Mouse (Mus musculus): ENCODE data around the gene Rrn3.
A peak's percentile ranks its signal among the peaks of the same experiment; 100 is the strongest.
"Not testable (repeated sequence)": the region's sequence is repeated elsewhere in the genome, so short reads cannot be mapped to it uniquely, and the experiment has no call there.

The Rrn3 gene

DNA sequence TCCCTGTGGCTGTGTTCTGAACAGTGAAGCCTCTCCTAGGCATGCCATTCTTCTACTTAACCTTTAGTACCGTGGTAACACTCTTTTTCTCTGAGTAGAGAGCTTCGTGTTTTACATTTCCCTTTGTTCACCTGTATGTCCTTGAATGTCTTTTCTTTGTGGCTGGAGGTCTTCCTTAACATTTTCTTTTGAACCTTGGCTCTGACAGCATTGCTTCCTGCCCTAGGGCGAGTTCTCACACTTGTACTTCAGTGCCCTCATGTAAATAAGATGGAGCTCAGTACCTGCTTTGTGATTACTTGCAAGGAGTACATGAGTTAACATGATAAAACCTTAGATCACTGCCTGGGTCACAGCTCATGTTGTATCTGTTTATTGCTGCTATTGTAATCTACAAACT, 5.4 kb downstream of the Rrn3 start:
- no peak for DNase-seq (ENCODE audit: low read depth, low spot score)

DNA sequence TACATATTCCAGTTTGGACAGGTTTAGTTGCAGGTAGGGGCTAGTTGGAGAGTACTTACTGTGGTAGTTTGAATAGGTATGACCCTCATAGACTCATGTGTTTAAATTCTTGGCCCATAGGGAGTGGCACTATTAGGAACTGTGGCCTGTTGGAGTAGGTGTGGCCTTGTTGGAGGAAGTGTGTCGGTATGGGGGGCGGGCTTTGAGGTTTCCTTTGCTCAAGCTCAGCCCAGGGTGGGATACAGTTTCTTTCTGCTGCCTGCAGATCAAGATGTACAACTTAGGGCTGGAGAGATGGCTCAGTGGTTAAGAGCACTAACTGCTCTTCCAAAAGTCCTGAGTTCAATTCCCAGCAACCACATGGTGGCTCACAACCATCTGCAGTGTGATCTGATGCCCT, 12.9 kb downstream of the Rrn3 start:
- not testable (repeated sequence) for DNase-seq (ENCODE audit: low read depth, low spot score)

DNA sequence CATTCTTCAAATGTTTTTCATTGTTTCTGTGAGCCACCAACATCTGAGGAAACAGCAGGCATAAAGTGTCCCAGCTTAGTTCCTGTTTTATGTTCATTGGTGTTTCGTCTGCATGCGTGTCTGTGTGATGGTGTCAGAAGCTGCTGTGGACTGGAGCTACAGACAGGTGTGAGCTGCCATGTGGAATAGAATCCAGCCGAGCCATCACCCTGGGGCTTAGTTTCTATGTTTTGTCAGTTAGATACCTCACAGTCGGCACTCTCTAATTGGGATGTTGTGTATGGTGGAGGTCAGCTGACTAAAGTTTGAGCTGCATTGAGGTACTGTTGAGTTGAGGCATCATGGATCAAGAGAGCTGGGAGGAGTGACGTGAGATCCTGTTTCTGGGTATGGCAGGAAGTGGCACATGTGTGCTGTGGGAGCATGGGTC, 16.3 kb downstream of the Rrn3 start:
- no peak for DNase-seq (ENCODE audit: low read depth, low spot score)

DNA sequence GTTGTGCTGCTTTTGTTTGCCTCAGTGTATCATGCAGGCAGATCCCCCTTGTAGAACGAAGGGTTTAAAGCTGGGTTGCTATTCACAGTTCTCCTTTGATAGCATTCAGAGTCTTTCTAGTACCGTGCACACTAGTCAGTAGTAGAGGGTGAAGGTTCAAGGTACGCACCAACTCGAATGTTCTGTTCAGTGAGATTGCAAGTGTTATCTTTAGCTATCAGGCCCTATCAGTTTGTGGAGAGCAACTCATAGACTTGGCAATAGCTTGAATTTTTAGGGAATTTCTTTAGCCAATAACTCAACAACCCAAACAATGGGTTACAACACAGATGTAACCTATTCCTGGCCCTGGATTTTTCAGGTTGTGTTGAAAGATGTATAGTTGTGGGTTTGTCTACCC, 20.7 kb downstream of the Rrn3 start:
- DNase-seq (ENCODE audit: low read depth, low spot score): no peak

DNA sequence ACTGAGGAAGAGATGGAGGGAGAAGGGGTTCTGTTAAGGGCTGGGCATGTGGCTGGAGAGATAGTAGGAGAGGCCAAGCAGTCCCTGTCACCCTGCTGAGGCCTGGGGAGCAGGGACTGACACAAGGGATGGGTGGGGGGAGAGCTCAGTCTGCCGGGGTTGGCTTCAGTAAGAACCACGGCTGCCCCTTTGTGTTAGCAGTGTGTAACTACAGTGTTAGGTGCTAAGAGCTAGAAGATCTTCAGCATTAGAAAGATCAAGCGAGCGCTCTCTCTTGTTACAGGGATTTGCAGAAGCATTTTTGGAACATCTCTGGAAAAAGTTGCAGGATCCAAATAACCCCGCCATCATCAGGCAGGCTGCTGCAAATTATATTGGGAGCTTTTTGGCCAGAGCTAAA, 24.2 kb downstream of the Rrn3 start:
- DNase-seq (ENCODE audit: low read depth, low spot score): no peak

DNA sequence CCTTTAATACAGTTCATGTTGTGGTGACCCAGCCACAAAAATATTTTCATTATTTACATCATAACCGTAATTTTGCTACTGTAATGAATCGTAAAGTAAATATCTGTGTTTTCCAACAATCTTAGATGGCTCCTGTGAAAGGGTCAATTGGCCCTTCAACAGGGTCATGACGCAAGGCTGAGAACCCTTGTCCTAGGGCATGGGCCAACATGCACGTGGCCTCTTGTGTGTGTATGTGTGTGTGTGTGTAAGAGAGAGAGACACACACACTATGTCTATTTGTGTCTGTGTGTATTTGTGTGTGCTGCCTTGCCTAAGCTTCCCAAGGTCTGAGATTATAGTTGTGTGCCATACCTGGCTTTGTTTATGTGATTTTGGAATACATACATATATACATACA, 27.1 kb downstream of the Rrn3 start:
- DNase-seq (ENCODE audit: low read depth, low spot score): no peak

DNA sequence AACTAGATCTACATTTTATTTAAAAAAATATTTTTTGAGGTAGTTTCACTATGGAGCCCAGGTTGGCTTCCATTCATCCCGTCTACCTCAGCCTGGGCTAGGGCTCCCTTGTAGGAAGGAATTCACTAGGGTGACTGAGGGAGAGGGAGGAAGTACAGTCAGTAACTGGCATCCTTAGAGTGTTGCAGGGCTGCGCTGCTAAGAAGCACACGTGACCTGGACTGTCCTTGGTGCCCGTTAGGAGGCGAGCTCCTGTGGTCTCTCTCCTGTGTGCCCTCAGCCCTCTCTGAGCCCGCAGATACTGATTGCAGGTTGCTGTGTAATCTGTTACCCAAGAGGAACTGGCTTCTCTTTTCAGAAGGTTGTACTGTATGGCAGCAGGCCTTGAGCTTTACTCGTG, 27.9 kb downstream of the Rrn3 start:
- DNase-seq (ENCODE audit: low read depth, low spot score): no peak

DNA sequence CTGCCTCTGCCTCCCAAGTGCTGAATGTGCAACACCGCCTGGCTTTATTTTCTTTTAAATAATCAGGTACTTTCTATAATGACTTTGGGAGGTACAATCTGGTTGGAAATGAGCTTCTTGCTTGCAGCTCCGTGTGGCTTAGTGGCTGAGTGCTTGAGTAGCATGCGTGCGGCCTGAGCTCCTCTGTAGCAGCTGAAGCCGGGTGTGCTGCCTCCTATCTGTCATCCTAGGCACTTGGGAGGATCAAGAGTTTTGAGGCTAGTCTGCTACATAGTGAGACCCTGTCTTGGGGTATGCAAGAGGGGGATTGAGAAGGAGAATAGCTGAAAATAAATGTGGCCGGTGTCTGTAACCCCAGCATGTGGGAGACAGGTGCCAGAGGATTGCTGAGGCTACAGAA, 31.6 kb downstream of the Rrn3 start:
- no peak for DNase-seq (ENCODE audit: low read depth, low spot score)

DNA sequence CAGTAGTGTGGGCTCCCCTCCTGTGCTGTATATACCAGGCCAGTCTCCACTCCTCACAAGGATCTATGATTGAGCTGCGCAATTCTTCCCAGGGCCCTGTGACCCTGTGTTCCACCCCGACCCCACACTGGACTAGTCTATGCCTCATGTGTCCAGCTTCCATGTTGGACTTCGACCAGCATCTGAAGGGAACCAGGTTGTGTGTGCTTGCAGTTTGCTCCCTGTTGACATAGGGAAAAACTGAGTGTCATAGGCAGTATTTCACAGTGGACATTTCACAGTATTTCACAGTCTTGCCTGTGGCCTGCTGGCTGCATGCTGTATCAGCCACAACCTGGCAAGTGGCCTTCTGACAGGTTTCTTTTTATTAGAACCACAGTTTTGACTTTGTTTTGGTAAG, 32.7 kb downstream of the Rrn3 start:
- no peak for DNase-seq (ENCODE audit: low read depth, low spot score)

DNA sequence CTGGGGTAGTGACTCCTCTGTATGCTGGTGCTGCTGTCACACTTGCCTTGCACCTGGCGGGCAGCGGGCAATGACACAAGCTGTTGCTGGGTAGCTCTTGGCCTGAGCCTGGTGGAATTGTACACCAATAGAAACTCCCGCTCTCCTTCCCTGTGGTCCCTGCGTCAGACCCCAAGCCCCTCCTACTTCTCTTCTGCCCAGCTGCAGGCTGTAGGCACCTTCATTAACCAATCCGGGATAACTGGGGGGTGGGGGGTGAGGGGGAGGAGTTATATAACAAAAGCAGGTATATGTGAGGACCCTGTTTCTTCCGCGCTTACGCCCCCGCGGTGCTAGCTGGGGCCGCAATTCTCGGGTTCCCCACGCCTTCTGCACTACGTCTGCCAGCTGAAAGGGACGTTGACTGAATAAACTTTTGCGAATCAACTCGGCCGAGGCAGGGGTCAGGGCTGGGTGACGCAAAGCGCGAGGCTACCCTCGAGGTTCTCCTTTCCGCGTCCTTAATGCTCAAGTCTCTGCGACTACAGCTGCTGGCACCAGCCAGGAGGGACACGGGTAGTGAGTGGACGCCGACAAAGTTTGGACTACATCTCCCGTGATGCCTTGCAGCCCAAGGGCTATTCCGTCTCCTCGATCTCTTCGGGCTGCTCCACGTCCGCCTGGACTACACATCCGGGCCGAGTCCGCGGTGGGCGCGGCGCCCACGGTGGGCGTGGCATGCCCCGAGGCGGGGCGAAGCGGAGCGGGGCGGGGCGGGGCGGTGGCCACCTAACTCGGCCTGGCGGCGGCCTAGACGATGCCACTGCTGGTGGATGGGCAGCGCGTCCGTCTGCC, 38.3 kb downstream of the Rrn3 start, which contains the start of gene Ntan1:
TSS of gene Ntan1 (plus strand) at position 286 of the 834 bp plus-strand sequence.
- peak; percentile 97 for DNase-seq (ENCODE audit: low read depth, low spot score)

DNA sequence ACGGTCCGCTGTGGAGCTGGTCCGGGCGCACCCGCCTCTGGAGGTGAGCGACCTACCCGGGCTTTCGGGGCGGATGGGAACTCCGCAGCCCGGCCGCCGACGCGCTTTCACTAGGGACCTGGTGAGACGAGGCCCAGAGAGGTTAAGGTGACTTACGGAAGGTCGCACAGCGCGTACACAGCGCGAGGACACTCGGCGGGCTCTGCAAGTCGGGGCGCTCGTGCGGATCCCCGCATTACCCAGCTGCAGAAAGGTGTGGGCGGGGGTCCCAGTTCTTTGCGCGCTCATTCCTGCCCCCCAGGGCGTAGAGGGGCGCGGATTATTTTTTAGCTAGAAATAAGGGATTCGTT, 38.9 kb downstream of the Rrn3 start:
- DNase-seq (ENCODE audit: low read depth, low spot score): no peak

DNA sequence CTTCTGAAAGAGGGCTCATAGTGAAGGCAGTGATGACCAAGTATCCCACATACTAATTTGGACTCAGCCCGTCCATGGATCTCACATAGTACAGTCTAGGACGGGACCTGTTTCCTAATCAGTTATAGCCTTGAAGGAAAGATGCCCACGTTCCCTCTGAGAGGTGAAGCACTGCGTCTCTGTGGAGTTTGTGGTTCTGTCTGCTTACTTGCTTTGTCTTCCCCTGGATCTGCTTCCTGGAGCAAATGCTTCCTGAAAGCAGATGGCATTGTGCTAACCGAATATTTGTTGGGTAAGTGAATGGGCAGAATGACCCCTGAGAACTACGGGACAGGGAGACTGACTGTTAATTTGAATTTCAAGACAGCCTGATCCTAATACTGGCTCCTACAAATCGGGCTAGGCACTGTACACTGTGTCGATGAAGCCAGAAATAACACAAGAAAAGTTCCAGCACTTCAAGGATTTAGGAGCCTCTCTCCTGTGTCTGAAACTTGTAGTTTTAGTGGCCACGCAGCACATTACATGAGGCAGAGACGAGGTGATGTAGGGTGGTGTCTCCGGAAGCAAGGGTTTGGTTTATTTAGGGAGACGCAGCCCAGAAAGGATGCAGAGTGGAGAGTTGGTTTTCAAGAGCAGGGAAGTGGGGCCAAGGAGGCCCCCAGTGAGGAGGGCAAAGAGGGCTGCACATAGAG, 39.4 kb downstream of the Rrn3 start:
- DNase-seq (ENCODE audit: low read depth, low spot score): no peak

DNA sequence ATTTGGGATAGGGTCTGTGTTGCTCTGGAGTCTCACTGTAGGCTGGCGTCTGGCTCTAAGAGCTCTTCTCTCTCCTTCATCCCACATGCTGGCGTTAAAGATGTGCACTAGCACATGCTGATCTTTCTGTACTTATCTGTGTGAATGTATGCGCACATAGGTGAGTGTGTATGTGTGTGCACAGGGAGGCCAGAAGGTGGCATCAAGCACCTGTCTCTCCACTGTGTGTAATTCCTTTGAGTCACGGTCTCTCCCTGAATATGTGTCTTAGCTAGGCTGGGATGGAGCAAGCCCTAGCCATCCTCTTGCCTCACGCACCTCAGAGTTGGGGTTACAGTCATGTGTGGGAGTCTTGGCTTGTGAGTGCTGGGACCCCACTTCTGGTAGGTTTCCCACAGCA, 40.3 kb downstream of the Rrn3 start:
- no peak for DNase-seq (ENCODE audit: low read depth, low spot score)

DNA sequence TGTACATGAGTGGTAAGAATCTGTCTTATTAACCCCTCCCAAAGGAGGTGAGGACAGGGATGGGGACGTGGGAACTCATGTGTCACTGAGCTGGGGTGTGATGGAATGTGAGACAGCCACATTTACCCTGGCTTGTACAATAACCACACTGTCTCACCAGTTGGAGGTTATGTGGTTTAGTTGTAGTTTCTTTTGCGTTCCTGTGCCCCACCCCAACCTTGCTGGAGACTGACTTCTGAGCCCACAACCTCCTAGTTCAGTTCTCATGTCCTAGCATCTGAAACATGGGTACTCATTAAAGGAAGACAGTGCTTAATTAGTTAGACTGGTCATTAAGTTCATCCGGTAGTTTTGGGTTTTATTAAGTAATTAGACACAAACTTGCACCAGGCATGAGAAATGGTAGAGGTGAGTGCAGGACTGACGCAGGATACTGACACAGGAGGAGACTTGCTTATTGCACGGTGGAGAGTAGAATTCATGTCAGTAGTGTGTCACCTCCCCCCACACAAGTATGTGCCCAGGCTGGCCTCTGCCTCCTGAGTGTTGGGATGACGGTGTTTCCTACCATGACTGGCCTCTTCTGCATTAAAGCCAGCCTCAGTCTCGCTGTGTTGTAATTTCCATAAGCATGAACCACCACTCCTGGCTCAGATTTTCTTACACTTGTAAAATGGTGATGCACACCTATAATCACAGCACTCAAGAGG, 45.4 kb downstream of the Rrn3 start:
- DNase-seq (ENCODE audit: low read depth, low spot score): no peak

DNA sequence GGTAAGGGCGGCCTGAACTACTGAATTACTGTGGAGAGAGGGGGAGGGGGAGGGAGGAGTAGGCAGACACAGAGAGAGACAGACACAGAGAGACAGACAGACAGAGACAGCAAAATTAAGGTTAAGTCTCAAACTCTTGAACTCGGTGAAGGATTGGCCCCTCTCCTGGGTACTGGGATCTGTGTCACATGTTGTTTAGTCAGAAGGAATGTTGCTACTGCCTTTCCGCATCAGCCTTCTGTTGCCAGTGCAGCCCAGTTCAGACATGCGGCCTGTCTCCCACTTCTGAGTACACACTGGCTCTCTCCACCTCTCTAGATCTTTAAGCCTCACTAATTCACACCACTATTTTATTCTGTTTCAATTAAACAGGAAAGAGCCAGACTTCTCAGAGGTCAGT, 46.0 kb downstream of the Rrn3 start:
- DNase-seq (ENCODE audit: low read depth, low spot score): no peak

DNA sequence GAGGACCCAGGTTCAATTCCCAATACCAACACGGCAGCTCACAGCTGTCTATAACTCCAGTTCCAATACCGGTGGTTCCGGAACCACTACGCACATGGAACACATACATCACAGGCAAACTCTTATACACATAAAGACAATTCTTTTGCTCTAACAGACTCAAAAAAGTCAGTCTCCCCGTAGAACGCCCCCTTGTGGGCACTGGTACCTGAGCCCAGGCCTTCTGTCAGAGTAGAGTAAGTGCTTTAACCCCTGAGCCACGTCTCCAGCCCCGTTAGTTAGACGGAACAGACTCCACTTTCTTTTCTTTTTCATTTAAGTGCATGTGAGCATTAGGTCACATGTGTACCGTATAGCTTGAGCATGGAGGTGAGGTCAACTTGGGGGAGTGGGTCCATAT, 49.9 kb downstream of the Rrn3 start:
- DNase-seq (ENCODE audit: low read depth, low spot score): no peak

DNA sequence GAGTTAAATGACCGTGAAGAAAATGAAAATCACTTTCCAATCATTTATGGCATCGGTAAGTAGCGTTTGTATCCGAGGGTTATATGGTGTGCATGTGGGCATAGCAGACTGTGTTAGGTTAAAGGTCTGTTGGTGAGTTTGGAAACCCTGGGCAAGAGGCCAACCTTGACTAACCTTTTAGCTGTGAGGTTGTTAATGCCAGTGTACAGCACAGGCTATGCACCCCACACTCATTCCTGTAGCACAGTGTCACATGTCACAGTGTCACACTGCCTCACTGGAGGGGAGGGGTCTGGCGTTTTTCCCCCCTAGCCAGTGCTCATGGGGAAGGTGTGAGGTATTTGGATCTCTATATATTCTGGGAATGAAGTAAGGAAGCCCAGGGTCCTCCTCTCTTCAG, 51.1 kb downstream of the Rrn3 start:
- DNase-seq (ENCODE audit: low read depth, low spot score): no peak

DNA sequence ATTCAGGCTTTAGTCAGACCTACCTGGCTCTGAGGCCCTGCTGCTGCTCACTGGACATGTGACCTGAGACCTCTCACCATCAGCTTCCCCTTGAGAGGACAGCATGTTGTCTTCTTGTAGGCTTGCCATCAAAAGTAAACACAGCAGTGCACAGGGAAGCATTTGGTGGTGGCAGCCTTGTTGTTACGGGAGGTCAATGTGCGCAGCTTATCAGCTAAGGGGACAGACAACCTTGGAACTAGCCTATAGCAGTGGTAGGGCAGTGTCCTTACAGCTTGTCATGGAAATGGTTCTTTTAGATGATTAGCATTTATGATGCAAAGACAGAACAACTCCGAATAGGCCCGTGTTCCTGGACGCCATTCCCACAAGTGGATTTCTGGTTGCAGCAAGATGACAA, 53.9 kb downstream of the Rrn3 start:
- no peak for DNase-seq (ENCODE audit: low read depth, low spot score)

DNA sequence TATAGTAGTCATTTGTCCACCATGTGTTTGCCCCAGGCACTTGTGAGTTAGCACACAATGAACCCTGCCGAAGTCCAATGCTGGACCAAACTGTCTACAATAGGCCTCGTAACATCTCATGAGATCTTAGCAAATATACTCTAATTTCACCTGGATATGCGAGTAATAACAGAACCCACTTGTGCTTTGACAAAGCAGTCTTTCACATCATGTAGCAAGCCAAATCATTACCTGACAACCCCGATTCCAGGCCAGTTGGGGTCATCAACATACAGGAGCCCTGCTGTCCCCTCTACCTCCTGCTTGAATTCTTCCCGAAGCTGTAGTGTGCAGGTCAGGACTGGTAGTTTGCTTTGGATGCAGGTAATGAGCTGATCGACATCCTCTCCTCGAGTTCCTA, 59.5 kb downstream of the Rrn3 start:
- DNase-seq (ENCODE audit: low read depth, low spot score): no peak

DNA sequence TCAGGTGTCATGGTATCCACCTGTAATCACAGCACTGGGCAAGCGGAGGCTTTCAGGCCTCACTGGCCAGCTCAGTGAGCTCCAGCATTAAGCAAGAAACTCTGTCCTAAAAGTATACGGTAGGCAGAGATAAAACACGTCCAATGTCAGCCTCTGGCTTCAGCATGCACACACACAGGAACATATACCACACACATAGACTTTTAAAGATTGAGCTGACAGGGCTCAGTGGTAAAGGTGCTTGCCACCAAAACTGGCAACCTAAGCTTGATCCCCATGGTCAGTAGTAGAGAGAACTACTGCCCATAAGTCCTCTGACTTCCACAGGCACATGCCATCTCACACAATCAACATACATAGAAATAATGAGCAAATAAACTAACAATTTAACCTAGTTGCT, 60.4 kb downstream of the Rrn3 start:
- no peak for DNase-seq (ENCODE audit: low read depth, low spot score)

DNA sequence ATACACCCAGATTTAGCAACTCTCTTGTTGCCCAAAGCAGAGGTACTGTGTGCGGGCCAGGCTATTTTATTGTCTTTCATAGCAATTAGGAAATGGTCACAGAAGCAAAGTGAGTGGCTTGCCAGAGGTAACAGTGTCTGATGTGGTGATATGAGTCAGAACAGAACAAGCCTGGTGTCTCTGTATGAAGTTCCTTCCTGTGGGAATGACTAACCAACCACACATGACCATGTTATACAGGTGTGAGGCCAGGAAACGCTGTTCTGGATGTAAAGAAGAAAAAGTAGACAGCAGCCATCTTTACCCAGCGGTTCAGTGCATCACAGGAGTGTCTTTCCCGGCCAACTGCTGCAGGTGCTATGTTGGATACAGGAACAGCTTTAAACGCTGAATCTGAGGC, 64.5 kb downstream of the Rrn3 start:
- DNase-seq (ENCODE audit: low read depth, low spot score): no peak

DNA sequence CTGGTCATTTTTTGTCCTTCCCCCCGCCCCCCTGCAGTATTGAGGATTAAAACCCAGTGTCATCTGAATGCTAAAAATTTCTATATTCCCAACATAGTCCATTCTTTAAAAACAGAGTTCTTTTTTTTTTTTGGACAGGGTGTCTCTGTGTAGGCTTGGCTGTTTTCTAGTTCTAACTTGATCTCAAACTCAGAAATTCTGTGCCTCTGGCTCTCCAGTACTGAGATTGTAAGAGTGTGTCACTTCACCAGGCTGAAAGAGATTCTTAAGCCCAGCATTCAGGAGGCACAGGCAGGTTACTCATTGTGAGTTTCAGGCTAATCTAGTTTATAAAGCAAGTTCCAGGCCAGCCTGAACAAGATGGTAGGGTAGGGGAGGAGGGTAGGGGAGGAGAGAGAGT, 66.2 kb downstream of the Rrn3 start:
- no peak for DNase-seq (ENCODE audit: low read depth, low spot score)

DNA sequence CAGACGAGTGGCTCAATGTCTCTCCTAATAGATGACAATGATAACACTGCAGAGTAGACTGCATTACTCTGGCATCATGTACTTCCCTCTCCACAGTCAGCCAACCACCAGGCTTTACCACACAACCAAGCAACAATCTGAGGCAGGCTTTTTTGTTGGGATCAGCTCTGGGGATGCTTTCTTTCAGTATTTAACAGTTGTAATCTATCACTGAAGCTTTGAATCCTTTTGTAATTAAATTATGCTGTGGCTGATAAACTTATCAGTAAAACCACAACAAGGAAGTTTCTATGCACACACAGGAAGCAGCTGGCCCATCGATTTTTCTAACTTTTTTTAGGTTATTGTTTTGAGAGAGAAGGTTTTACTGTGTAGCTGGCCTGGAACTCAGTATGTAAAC, 67.8 kb downstream of the Rrn3 start:
- no peak for DNase-seq (ENCODE audit: low read depth, low spot score)
